Mouse (Mus musculus): ENCODE results near the gene Chka.

Gene Chka

DNA sequence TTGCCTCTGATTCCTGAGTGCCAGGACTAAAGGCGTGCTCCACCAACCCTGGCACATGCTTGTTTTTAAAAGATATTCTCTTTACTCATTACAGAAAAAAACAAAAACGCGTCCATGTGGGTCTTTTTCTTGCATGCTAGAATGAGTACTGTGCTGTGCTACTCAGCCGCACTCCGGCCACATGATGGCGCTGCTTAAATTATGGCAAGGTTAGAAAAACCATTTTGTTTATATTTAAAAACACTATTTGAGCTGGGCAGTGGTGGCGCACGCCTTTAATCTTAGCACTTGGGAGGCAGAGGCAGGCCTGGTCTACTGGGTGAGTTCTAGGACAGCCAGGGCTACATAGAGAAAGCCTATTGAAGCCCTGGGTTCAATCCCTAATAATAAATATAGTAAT, 38.6 kb downstream of the Chka start:
- DNase-seq = peak; percentile 53

DNA sequence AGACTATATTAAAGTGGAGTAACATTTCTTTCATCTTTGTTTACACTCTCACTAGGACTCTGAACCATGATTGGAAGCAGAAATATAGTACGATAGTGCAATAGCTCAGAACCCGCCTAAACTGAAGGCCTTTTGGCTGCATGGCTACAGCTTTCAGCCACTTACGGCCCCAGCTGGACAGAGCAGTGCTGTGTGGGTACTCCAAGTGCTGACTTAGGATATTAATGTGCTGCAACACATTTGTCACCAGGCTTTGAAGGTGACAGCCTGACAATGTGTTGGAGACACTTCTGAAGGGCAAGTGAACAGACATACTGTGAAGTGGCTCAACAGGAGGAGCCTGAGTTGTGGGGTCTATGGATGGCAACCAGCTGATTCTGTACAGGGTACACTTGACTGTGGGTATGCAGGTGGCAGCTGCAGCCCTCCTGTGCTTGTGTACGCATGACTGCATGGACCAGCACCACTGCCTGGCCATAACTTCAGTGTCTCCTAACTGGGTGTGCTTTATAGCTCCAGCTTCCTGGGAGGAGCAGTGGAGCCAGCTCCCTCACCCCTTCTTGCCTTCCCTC, 42.1 kb downstream of the Chka start:
- no peak for DNase-seq

DNA sequence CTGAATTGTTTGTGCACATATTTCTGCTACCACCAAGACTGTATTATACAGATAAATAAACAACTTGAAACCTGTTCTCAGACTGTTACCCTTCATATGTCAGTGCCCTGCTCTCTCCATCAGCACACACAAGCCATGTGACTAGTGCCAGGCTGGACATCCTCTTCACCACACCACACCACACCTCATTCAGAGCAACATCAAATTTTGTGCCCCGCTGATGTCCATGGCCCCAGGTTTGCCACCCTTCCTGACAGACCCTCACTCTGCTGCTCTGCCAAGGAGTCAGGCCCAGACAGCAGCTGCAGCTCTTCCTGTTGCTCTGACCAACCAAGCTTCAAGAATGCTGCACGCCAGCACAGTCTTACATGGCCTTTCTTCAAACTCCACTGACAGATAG, 42.7 kb downstream of the Chka start:
- no peak for DNase-seq

DNA sequence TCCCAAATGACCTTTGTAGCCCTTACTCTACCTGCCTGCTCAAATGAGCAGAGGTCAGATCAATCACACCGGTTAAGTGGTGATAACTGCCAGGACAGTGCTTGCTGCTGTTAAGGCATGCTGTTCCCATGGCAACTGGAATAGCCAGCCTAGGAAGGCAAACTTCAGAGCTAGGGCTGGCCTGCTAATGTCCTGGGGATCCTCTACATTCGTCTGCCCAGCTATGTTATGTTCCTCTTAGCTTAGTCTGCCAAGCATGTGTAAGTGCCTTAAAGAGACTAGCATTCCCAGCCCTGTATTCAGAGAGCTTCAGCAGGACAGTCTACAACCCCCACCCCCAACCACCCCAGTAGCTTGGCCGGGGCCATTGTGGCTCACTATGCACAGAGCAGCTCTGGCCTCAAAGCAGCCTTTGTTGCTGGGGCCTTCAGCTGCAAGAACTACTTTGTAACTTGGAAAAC, 43.6 kb downstream of the Chka start:
- no peak for DNase-seq

DNA sequence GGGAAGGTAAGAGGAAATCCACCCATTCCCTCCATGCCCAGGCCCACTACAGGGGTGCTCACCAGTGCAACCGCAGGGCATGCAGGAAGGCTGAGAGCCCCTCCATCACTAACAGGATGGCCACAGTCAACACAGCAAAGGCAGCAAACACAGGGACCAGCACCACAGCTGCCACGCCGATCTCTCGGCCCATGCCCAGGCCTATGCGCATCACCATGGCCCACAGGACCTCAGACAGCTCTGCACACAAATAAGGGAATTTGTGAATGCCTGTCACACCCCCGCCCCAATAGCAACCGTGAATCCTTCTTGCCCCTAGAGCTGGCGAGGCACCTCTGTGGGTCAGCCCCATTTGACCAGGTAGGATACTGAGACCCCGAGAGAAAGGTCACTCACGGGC, 44.6 kb downstream of the Chka start:
- no peak for DNase-seq

DNA sequence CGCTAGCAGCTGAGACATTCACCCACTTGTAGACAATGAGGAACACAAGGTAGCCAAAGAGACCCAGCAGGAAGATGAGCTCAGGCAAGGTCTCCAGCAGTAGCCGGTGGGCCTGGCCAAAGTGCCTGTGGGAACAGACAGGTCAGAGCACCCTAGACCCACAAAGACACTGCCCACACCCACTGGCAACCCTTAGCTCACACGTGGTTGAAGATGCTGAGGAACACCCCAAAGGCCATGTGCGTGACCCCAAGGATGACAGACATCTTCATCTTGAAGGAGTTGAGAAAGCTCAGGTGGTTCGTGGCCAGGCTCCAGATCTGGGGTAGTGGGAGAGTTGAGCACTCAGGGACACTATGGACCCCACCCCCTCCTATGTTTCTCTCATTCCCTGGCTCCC, 46.0 kb downstream of the Chka start:
- no peak for DNase-seq

DNA sequence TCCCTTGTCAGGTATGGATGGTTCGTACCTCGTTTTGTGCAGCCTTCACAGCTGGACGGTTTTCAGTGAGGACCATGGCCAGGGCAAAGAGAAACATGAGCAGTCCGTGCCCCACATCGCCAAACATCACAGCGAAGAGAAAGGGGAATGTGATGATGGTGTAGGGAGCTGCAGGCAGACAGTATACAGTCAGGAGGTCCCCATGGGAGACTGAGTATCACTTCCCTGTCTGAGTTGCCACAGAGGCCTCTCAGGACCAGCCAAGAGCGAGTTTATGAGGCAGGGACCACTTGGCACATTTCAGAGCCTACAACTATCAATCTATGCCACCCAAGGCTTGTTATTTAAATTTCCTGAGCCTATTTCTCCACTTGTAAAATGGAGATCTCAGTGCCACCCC, 47.4 kb downstream of the Chka start:
- no peak for DNase-seq

DNA sequence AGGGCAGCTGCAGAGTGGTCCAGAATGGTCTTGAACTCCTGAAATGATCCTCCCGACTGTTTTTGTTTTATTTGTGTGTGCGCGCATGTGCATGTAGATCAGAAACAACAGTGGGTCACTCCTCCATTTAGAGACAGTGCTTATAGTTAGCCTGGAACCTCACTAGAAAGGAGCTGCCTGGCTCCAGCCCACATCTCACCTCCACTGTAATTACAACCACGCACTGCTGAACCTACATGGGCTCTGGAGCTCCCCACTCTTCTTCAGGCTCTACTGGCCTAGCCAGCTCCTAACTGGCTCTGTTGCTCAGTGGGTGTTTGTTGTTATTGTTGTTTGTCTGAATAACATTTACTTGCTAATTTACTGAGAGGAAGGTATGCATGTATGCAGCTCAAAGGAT, 48.0 kb downstream of the Chka start:
- DNase-seq = no peak

DNA sequence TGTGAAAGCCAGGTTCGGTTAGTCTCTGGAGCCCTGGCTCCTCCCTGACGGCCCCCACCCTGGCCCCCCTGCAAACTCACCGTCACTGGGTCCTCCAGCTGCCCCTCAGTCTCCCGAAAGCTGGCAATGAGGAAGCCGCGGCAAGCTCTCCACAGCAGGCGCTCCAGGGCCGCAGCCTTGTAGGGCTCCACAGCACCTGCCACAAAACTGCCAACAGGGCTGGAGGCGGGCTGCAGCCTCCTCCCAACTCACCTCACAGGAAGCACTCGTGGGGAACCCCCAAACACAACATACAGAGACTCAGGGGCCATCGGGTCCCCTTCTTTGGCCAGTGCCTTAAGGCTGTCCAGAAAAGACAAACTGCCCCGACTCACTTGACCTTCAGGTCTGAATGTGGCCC, 51.4 kb downstream of the Chka start:
- DNase-seq = no peak

DNA sequence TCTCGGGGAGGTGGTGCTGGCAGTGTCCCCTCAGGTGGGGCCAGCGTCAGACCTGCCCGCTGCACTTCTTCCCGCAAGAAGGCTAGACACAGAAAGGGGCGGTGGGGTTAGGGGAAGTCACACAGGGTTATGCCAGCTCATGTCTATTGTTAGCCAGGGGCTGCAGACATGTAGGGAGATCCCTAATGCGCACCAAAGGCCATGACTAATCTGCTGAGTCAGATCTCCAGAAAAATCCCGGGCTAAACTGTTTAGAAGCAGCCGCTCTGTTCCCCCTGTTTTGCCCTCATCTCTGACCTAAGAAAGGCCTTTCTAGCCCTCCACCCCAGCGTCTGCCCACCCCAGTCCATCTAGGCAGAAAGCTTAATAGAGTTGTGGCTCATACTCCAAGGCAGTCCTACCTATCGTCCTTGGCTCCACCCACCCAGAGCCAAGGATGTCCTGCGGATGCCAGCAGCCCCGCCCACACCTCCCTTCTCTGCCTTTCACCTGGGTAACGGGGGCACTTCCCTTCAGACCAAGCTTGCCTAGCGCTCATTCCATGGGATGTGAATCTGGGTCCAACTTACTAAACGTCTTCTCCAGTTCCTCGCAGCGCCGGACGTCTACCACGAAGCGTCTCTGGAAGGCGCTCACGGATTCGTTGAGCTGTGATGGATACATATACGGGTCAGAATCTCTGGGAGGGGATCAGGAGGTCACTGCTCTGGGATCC, 52.2 kb downstream of the Chka start:
- no peak for DNase-seq

DNA sequence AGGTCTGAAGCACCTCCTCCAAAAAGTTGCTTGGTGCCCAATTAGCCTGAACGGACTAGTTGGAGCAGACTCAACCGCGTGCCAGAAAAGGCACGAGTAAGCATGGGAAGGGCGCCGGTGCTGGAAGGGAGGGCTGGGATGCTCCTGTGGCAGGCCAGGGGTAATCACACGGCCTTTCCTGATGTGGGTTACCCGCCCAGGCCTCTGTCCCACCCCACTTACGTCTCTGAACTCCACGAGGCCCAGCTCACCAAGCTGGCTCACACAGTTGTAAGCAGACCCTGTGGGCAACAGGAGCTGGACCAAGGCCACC, 52.7 kb downstream of the Chka start:
- DNase-seq = no peak

DNA sequence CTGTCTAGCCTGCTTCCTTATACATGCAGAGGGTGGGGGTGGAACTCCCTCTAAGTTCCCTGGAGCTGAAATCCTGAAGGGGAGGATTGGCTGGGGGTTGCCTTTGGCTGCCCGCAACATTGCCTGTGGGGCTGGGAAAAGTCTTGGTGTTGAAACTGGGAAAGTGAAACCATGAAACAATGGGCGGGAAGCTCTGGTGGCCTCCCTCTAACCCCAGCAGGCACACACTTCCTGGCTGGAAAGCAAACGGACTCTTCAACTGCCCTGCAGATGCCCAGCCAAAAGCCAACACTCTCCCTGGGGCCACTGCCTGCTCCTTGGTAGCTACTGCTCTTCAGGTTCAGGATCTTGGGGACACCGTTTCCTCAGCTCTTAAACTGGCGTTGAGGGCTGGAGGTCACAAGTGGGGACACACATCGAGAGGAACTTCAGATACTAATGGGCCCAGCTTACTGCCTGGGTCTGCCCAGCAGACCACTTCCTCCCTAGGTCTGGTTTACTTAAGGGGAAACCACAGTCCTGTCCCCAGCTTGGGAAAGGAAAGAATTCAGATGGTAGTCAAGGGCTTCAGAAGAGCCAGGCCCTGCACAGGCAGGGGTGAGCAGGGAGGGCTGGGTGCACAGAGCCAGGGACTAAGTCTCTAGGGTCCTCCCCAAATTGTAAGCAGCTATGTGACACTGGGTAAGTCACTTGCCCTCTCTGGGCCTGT, 53.8 kb downstream of the Chka start:
- peak; percentile 80 for DNase-seq

DNA sequence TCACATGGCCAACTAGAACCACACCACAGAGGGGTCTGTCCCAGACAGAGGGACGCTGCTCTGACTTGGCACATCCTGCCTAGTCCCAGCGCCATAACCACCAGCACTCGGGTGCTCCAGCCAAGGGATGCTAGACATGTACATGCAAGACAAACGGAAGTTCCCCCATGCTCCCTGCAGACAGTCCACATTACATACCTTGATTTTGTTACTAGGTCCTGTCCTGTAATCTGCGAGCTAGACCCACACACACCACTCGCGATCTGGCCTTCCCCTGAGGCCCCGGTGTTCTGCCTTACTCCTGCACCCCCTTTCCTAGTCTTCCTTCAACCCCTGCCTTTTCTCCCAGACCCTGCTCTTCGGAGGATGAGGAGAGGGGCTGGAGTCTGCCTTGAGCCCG, 54.8 kb downstream of the Chka start:
- DNase-seq = no peak

DNA sequence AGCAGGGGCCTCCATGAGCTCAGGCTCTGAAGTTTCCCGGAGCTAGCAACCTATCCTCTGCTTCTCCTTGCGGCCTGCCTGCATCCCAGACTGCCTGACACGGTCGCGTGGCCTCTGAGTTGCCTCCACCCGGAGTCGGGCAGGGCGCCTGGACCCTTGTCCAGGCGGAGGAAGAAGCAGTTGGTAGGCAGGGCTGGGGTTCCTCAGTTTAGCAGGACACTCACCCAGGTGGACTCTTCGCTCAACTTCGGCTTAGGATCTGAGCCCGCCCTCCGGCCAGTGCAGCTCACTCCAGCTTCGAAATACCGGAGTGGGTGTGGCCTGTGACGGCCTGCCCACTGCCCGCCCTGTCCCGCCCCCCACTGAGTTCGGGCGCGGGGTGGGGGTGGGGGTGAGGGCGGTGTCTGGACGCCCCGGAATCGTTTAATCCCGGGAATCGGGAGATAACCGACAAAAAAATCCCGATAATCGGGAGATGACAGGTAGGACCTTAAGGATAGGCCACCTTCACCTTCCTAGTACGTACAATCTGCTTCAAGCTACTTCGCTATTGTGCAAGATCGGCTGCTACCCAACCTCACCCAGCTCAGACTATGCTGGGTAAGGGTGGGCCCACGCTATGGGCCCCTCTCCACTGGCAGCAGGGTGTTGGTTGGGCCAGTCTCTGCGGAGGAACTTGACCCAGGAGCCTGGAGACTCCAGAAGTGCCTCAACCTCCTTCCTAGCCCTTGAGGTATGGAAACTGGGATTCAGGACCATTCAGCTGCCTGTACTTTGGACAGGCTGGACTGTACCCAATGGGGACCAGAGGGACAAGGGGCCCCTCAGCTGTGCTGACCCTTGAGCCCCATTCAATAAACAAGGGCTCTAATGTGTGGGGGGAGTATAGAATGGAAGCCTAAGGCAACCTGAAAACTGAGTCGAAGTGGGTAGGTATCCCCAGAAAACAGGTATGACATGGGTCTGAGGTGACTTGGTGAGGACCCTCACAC, 55.5 kb downstream of the Chka start, which contains the start of gene Tcirg1:
TSS of gene Tcirg1 (minus strand) at position 339 of the 992 bp plus-strand sequence.
- DNase-seq = peak; percentile 89

DNA sequence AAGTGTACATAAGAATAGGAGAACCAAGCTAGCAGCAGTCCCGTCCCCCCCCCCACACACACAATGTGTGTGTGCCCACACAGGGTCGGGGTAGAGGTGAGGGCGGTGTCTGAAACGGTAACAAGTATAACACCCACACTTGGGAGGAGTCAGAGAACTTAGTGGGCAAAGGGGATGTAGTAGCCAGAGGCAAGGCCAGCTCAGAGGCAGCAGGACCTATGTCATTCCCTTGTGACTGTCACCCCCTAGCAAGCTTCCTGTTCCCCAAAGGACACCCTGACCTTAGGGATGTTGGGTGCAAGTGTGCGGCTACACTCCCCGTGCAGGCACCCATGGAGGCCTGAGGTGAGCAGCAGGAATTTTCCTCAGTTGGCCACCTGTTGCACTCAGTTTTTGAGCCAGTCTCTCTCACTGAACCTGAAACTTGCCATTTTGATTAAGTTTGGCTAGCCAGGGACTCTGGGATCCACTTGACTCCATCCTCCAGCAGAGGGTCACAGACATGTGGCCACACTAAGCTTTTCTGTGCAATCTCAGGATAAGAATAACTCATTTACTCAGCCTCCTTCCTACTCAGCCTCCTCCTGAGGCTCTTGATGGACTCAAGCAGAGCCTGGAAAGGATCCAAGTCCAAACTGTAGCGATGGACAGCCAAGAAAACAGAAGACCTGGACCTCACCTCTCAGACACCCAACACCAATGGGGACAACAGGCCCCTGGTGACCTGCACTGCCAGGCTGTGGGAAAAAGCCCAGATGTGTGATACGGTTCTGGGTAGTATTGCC, 56.5 kb downstream of the Chka start:
- peak; percentile 65 for DNase-seq

DNA sequence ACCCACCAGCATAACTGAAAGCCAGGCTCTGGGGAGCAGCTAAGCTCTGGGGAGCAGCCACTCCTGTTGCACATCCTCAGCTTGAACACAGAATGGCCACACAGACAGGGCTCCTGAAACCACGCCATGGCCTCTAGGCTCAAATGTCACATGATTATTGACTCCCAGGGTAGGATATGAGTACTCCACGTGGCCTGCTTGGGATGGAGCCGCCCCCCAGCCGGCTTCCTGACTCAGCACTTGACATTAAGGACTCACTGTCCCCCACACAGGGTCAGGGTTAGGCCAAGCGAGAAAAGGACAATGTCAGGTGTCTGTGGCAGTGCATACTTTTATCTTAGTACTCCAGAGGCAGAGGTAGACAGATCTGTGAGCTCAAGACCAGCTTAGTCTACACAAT, 58.6 kb downstream of the Chka start:
- DNase-seq = no peak

DNA sequence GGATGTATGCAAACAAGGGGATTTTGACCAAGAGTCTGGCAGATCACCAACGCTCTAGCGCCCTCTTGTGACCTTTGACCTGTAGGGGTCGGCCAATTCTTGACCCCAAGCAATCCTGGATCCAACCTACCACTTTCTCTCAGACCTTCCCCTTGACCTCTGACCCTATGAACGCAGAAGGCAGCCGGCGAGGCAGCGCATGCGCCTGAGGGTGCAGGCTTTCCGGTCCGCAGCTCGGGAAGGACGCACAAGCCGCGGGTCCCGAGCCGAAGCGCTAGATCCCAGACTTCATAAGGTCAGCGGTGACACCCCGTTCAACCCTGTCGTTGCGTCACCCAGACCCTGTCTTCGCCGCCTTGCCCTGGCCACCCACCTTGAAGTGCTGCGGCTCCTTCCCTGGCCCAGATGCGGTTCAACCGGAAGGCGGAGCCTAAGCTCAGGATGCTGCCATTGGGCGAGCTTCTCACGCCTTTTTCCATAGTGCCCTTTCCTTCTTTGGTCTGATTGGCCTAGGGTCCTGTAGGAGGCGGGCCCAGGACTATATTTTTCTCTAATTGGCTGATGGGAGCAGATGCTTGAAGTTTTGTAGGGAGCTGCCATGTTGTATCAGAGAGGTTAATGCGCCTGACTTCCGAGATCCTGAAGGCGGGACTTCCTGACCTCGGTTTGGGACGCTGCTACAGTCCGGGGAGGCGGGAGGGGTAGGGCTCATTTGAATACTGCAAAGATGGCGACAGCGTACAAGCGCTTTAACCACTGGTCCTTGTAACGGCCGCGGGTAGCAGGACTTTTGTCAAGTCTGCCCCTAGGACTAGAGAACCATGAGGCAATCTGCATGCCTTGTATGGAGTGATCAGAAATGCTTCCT, 61.0 kb downstream of the Chka start, which contains the start of gene Ndufs8:
TSS of gene Ndufs8 (minus strand) at position 438 of the 868 bp plus-strand sequence.
- peak; percentile 98 for DNase-seq

DNA sequence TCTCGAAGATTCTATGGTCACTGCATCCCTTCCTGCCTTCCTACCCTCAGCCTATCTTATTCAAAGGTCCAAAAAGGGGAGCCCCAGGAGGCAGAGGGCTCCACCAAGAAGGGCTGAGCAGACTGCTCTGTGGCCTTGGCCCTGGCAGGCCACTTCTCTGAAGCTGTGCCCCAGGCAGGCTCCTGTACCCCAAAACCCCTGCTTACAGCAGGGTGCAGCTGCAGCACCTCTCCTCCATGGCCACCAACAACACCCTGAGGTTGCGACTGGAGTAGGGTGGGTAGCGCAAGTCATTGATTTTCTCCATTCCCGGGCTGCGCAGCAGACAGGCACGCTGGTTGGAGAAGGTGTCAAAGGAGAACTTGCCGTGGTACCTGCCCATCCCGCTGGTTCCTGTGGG, 62.1 kb downstream of the Chka start:
- no peak for DNase-seq

DNA sequence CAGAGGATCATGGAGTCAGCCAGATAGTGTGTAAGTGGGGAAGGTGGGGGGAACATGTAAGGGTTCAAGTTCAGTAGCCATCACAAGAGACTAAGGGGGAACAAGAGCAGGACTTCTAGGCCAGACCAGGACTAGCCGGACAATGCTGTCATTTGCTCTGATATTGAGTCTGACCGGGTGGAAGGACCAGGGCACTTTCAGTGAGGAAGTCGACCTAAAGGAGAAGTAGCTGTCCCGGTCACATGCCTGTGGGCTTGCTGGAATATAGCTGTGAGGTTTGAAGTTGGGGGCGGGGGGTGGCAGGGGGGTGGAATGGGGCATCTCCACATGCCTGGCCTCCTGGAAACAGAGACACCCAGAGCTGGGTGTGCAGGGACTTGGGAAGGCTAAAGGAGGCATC, 63.0 kb downstream of the Chka start:
- DNase-seq = peak; percentile 54

DNA sequence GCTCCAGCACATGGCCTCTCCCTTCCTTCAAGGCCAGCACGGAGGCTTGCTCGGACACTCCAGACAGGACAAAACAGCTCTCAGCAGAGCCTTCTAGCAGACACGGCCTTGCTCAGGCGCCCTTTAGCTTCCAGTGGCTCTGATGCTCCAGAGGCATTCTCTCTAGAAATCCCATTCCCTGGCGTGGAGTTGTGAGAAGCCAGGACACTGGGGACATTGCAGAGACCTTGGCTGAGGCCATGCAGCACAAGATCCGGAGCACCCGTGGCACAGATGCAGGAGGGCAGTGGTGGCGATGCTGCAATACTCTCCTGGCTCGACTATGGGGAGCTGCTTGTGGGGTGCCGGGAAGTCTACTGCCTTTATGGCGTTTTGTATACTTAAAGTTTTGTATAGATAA, 65.2 kb downstream of the Chka start:
- no peak for DNase-seq

DNA sequence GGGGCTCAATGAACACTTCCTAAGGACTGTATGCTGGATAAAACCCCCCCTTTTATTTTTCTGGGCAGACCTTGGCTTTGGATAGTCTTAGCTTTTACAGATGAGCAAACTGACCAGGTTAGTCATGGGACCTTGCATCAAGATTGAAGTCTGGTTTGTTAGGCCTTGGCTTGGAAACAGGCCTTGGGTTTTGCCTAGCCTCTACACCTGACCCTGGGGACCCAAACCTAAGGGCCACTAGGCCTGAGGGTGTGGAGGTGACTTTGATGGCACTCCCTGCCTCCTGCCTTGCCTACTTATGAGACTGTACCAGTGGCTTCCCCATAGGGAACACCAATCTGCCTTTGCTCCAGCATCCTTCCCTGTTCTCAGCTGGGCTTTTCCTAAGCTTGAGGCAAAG, 68.4 kb downstream of the Chka start:
- DNase-seq = no peak
